Mouse (Mus musculus): ENCODE measurements around the gene Serpina3g. TPM values are rescaled to one million over a fixed set of nuclear protein-coding genes. Genes with fewer than 3 reads are reported as not detected.

The Serpina3g gene
- total and polyA plus RNA-seq, 3 experiments, result 1.4 to 13.9 (median 11.7) TPM

- dilution Hi-C loops (cut with MboI; ENCODE audit: extremely low pct_ligation_motif_present, extremely low pct_unique_long_range_greater_than_20kb, low sequenced_read_pairs), result no loop called here
- no peaks in the 10 kb centered on the region for H3K9me3 ChIP-seq (replicated peaks; ENCODE audit: low read length)
- no peaks in the 10 kb centered on the region for H3K27me3 ChIP-seq (replicated peaks)
- in situ Hi-C loops (cut with MboI; ENCODE audit: low pct_ligation_motif_present, low pct_unique_long_range_greater_than_20kb, low sequenced_read_pairs), result loop anchor here (10.0 kb wide), 1 partner anchor 169 kb away; no protein-coding TSS in a partner anchor
- H3K27ac ChIP-seq (ENCODE audit: insufficient read depth, low read depth), result no peak overlapping the region
- H3K4me1 ChIP-seq (ENCODE audit: control insufficient read depth in 1 of 2, insufficient read depth in 2 of 2), result peaks cover 3 to 29% of the 10 kb centered on the region in 2 experiments; a peak in 3 of 4 replicates
- TF ChIP-seq USF1 (IDR thresholded peaks at IDR 0.05; ENCODE audit: low read depth, low read length), result no peak
- no peak for TF ChIP-seq NELFE (IDR thresholded peaks at IDR 0.05; ENCODE audit: low read depth, low read length)
- TF ChIP-seq IRF4 (IDR thresholded peaks at IDR 0.05; ENCODE audit: low read depth, low read length), result no peak
- TF ChIP-seq ZKSCAN1 (IDR thresholded peaks at IDR 0.05; ENCODE audit: borderline replicate concordance, low read depth, low read length), result no peak
- TF ChIP-seq MXI1 (IDR thresholded peaks at IDR 0.05; ENCODE audit: low read depth, low read length), result no peak
- no peak for TF ChIP-seq MAZ (IDR thresholded peaks at IDR 0.05; ENCODE audit: low read depth, low read length)
- no peak for TF ChIP-seq SIN3A (IDR thresholded peaks at IDR 0.05; ENCODE audit: low read length)
- TF ChIP-seq MAX (IDR thresholded peaks at IDR 0.05; ENCODE audit: low read length), result no peak
- no peak for TF ChIP-seq SMC3 (IDR thresholded peaks at IDR 0.05; ENCODE audit: low read depth, low read length)
- no peak for TF ChIP-seq JUN (IDR thresholded peaks at IDR 0.05; ENCODE audit: insufficient read depth, low read depth, low read length)
- no peak for TF ChIP-seq MYC (IDR thresholded peaks at IDR 0.05; ENCODE audit: low read depth, low read length)
- TF ChIP-seq ELF1 (IDR thresholded peaks at IDR 0.05; ENCODE audit: low read depth, low read length), result no peak
- TF ChIP-seq CHD2 (IDR thresholded peaks at IDR 0.05; ENCODE audit: low read length), result no peak
- no peak for TF ChIP-seq MEF2A (IDR thresholded peaks at IDR 0.05; ENCODE audit: borderline replicate concordance, low read depth, low read length)
- no peak for TF ChIP-seq TBP (conservative IDR thresholded peaks at IDR 0.05; ENCODE audit: low read depth, low read length)
- DNase-seq (ENCODE audit: extremely low read depth), result no peak
- H3K79me2 ChIP-seq (replicated peaks; ENCODE audit: control insufficient read depth, extremely low read depth, insufficient read depth, poor library complexity, severe bottlenecking), result no peaks in the 10 kb centered on the region
- no peak overlapping the region for H3K4me3 ChIP-seq (replicated peaks in 1 of 3; ENCODE audit: low read depth in 2 of 3, low read length in 2 of 3, poor library complexity in 1 of 3)
- peaks cover 0 to 2% of the 10 kb centered on the region in 2 experiments for H3K36me3 ChIP-seq (replicated peaks in 1 of 2; ENCODE audit: control insufficient read depth in 1 of 2, insufficient read depth in 1 of 2, low read length in 1 of 2)
- no peak overlapping the region for H3K4me2 ChIP-seq (ENCODE audit: insufficient read depth, low read depth, poor library complexity, severe bottlenecking)
- H3K9ac ChIP-seq (ENCODE audit: insufficient read depth, low read depth), result no peak overlapping the region
Measured at GRCm38 (mm10) chr12:104245595-104245994, 9.6 kb downstream of the Serpina3g start.

- H3K4me1 ChIP-seq (ENCODE audit: control insufficient read depth in 1 of 2, insufficient read depth in 2 of 2), result peaks cover 3 to 19% of the 10 kb centered on the region in 2 experiments; a peak in 3 of 4 replicates
- no peaks in the 10 kb centered on the region for H3K79me2 ChIP-seq (replicated peaks; ENCODE audit: control insufficient read depth, extremely low read depth, insufficient read depth, poor library complexity, severe bottlenecking)
- in situ Hi-C loops (cut with MboI; ENCODE audit: low pct_ligation_motif_present, low pct_unique_long_range_greater_than_20kb, low sequenced_read_pairs), result loop anchor here (10.0 kb wide), 1 partner anchor 167 kb away; no protein-coding TSS in a partner anchor
- no peak overlapping the region for H3K4me3 ChIP-seq (replicated peaks in 1 of 3; ENCODE audit: low read depth in 2 of 3, low read length in 2 of 3, poor library complexity in 1 of 3)
- no peaks in the 10 kb centered on the region for H3K9me3 ChIP-seq (replicated peaks; ENCODE audit: low read length)
- dilution Hi-C loops (cut with MboI; ENCODE audit: extremely low pct_ligation_motif_present, extremely low pct_unique_long_range_greater_than_20kb, low sequenced_read_pairs), result no loop called here
- DNase-seq (ENCODE audit: extremely low read depth), result no peak
- TF ChIP-seq E2F4 (IDR thresholded peaks at IDR 0.05; ENCODE audit: insufficient replicate concordance, low read depth, low read length) (no peak), USF1 (IDR thresholded peaks at IDR 0.05; ENCODE audit: low read depth, low read length) (no peak), ZMIZ1 (IDR thresholded peaks at IDR 0.05; ENCODE audit: low read depth, low read length) (no peak), EP300 (IDR thresholded peaks at IDR 0.05; ENCODE audit: low read length) (no peak), POLR2AphosphoS2 (IDR thresholded peaks at IDR 0.05; ENCODE audit: low read depth, low read length) (no peak), UBTF (IDR thresholded peaks at IDR 0.05; ENCODE audit: low read depth, low read length) (no peak), PAX5 (IDR thresholded peaks at IDR 0.05; ENCODE audit: low read length) (no peak)
- H3K4me2 ChIP-seq (ENCODE audit: insufficient read depth, low read depth, poor library complexity, severe bottlenecking), result no peak overlapping the region
- no peak overlapping the region for H3K9ac ChIP-seq (ENCODE audit: insufficient read depth, low read depth)
- no peaks in the 10 kb centered on the region for H3K36me3 ChIP-seq (replicated peaks in 1 of 2; ENCODE audit: control insufficient read depth in 1 of 2, insufficient read depth in 1 of 2, low read length in 1 of 2)
- H3K27me3 ChIP-seq (replicated peaks), result no peaks in the 10 kb centered on the region
- H3K27ac ChIP-seq (ENCODE audit: insufficient read depth, low read depth), result no peak overlapping the region
Measured at GRCm38 (mm10) chr12:104247553-104248002, 11.5 kb downstream of the Serpina3g start.

Measured in CH12.LX (cell line).